Mouse (Mus musculus) forebrain, embryonic 14.5 days (tissue): ENCODE results near the gene Smap1. TPM values are rescaled to one million over a fixed set of nuclear protein-coding genes. Genes with fewer than 3 reads are reported as not detected.

ENCODE experiments used
- ATAC-seq: fragments of 200-750 bp; cut with Nextera tagmentation; 2 replicates; pipeline ENCODE4 v1.8.0; 2017; ENCODE audit warnings: mild to moderate bottlenecking, moderate library complexity
- DNase-seq: peaks from one replicate; pipeline ENCODE4 v3.0.0-alpha.2; 2015; ENCODE audit warnings: low spot score
- H3K27ac ChIP-seq: fragments of 300-500 bp; sonication (generic); 2 replicates; pipeline ENCODE4 v1.5.1; 2014; ENCODE audit warnings: low read depth, mild to moderate bottlenecking, control low read depth, low read length, moderate library complexity
- H3K27me3 ChIP-seq: fragments of 300-500 bp; sonication (generic); replicated peaks from 2 replicates; pipeline ENCODE4 v1.6.1; 2014; ENCODE audit warnings: low read length, control low read depth, mixed read lengths; ENCODE audit not compliant: control insufficient read depth, insufficient read depth
- H3K36me3 ChIP-seq: fragments of 300-500 bp; sonication (generic); 2 replicates; pipeline ENCODE4 v1.6.1; 2014; ENCODE audit warnings: low read length, control low read depth; ENCODE audit not compliant: control insufficient read depth, insufficient read depth
- H3K4me1 ChIP-seq: fragments of 300-500 bp; sonication (generic); 2 replicates; pipeline ENCODE4 v1.6.1; 2014; ENCODE audit warnings: antibody characterized with exemption, low read length, control low read depth; ENCODE audit not compliant: control insufficient read depth, insufficient read depth
- H3K4me2 ChIP-seq: fragments of 300-500 bp; sonication (generic); 2 replicates; pipeline ENCODE4 v1.6.1; 2014; ENCODE audit warnings: mild to moderate bottlenecking, control low read depth, low read length
- H3K4me3 ChIP-seq: fragments of 300-500 bp; sonication (generic); 2 replicates; pipeline ENCODE4 v1.5.1; 2014; ENCODE audit warnings: low read depth, low read length, control low read depth
- H3K9ac ChIP-seq: fragments of 300-500 bp; sonication (generic); 2 replicates; pipeline ENCODE4 v1.6.1; 2014; ENCODE audit warnings: mild to moderate bottlenecking, low read length, control low read depth, moderate library complexity
- H3K9me3 ChIP-seq: fragments of 300-500 bp; sonication (generic); replicated peaks from 2 replicates; pipeline ENCODE4 v1.6.1; 2016; ENCODE audit warnings: low read length, control low read depth, mixed read lengths; ENCODE audit not compliant: control insufficient read depth
- WGBS: fragments of 180-500 bp; shearing (Covaris S2); extraction: QIAGEN DNeasy Blood & Tissue Kit; methylation state at CpG from one replicate; pipeline ENCODE4 v1.1.7; 2014; 5-methylcytosine and 5-hydroxymethylcytosine counted together
- polyA plus RNA-seq: library from polyadenylated mRNA; unstranded; fragments of >200 nt; fragmentation: Nextera tagmentation; extraction: Ambion mirVana; gene quantifications from 2 replicates; pipeline ENCODE4 v1.2.1, GENCODE M21; 2014

The Smap1 gene
- polyA plus RNA-seq, 1 experiment from 2014 or later, result 46.1 TPM

DNA sequence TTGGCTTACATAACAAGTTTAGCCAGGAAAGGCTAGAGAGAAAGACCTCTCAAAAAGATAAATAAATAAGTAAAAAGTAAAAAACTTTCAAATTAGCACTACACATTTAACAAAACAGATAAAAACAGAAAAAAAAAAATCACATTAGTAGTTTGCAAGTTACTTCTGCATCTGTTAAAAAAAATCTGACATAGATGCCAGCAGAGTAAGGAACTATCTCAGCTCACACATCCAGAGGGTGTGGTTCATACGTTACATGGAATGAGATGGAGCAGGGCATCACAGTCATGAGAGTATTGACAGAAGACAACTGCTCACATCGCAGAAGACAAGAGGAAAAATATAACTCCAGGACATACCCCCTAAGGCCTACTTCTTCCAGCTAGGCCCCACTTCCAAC is 19.4 kb downstream of the Smap1 start:
- no peak for DNase-seq
- Histone ChIP-seq H3K27ac (no peak overlapping the region), H3K9ac (no peak overlapping the region), H3K4me3 (no peak overlapping the region), H3K4me2 (no peak overlapping the region), H3K9me3 (no peaks in the 10 kb centered on the region), H3K27me3 (no peaks in the 10 kb centered on the region), H3K36me3 (no peaks in the 10 kb centered on the region), H3K4me1 (no peaks in the 10 kb centered on the region)
- no peak for ATAC-seq
- WGBS, result 85% methylated on average over 2 of the region's 2 CpGs

DNA sequence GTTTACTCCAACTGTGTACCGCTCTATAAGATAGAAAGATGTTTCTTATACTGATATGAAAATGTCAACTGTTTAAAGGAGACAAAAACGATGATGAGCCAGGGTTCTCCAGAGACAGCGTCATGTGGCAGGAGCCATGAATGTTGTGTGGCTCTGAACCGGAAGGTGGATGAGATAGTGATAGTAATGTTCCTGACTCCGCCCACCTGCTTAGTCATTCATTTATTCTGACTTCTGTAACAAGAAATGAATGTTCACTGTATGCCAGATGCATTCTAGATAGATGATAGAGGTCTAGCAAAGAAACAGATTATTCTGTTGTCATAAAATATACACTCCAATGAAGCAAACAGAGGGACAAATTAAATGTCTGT is 22.5 kb downstream of the Smap1 start:
- Histone ChIP-seq H3K27ac (no peak overlapping the region), H3K4me2 (no peak overlapping the region), H3K4me3 (no peak overlapping the region), H3K9ac (no peak overlapping the region), H3K9me3 (no peaks in the 10 kb centered on the region), H3K4me1 (no peaks in the 10 kb centered on the region), H3K27me3 (no peaks in the 10 kb centered on the region), H3K36me3 (no peaks in the 10 kb centered on the region)
- no peak for DNase-seq
- ATAC-seq, result no peak
- 96% methylated on average over 5 of the region's 5 CpGs for WGBS

DNA sequence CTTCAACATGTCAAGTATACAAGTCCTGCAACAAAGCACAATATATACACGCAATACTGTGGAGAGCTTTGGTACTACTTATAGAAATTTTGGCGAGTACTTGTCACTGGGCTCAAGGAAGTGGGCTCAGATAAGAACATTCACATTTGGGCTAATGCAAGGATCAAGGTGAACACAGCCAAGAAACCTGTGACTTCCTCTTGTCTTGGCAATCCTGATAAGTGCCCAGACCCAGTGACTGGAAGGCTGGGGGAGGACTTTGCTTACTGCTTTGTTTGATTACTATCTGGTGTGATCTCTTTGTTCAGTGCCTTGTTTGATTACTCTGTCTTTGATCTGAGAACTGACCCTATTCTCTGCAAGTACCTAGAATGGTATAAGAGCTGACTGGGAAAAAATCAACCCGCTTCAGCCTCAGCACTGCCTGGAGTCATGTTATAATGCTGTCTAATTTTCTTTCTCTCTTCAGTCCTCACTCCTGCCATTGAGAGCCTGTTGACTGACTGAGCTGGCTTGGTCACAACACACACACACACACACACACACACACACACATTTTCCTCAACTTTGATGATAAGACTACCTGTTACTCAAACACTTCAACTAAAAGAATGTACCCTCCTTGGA is 23.0 kb downstream of the Smap1 start:
- H3K9ac ChIP-seq, result no peak overlapping the region
- H3K27ac ChIP-seq, result no peak overlapping the region
- H3K4me1 ChIP-seq, result no peaks in the 10 kb centered on the region
- no peaks in the 10 kb centered on the region for H3K27me3 ChIP-seq
- DNase-seq (no peak), ATAC-seq (no peak)
- no peak overlapping the region for H3K4me3 ChIP-seq
- no peak overlapping the region for H3K4me2 ChIP-seq
- no peaks in the 10 kb centered on the region for H3K36me3 ChIP-seq
- WGBS, result 96% methylated on average over 3 of the region's 3 CpGs
- no peaks in the 10 kb centered on the region for H3K9me3 ChIP-seq

DNA sequence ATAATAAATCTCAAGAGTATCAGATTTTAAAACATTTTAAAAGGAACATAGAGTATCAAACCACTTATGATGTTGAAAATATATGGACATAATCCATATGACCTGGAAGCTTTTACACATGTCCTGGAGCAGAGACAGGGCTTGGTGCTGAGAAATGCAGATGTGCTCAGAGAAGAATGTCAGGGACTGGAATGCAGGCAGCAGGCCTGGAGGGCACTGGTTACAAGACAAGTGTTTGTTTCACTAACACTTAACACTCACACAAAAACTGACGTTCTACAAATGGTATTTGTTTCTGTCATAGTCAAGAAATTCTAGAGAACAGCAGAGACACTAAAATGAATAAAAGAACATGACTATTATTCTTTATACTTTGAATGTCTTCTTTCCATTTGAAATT is 30.0 kb downstream of the Smap1 start:
- DNase-seq (no peak), ATAC-seq (no peak)
- no peak overlapping the region for H3K4me2 ChIP-seq
- no peak overlapping the region for H3K27ac ChIP-seq
- H3K9ac ChIP-seq, result no peak overlapping the region
- H3K4me1 ChIP-seq, result no peaks in the 10 kb centered on the region
- no peaks in the 10 kb centered on the region for H3K36me3 ChIP-seq
- no peaks in the 10 kb centered on the region for H3K9me3 ChIP-seq
- no peak overlapping the region for H3K4me3 ChIP-seq
- 60% methylated on average over 1 of the region's 1 CpGs for WGBS
- no peaks in the 10 kb centered on the region for H3K27me3 ChIP-seq

- Histone ChIP-seq H3K4me2 (no peak overlapping the region), H3K9ac (no peak overlapping the region), H3K4me3 (no peak overlapping the region), H3K36me3 (no peaks in the 10 kb centered on the region), H3K27me3 (no peaks in the 10 kb centered on the region), H3K4me1 (peaks cover 4% of the 10 kb centered on the region), H3K27ac (0 out of 2 replicates have a peak overlapping the region, but pooled peaks have one; percentile 50), H3K9me3 (no peaks in the 10 kb centered on the region)
- 27% methylated on average over 7 of the region's 7 CpGs for WGBS
- DNase-seq (peak; percentile 72), ATAC-seq (peak; percentile 72; the same call in 1 of the 2 replicates)
Observed at GRCm38 (mm10) chr1:23884914-23885313, 37.2 kb downstream of the Smap1 start.

- DNase-seq, result peak; percentile 77
- H3K27ac ChIP-seq, result peak overlapping the region; percentile 50; the same call in 1 of the 2 replicates
- no peak overlapping the region for H3K4me2 ChIP-seq
- no peaks in the 10 kb centered on the region for H3K27me3 ChIP-seq
- peak; percentile 88; the same call in 1 of the 2 replicates for ATAC-seq
- peaks cover 4% of the 10 kb centered on the region for H3K4me1 ChIP-seq
- H3K9me3 ChIP-seq, result no peaks in the 10 kb centered on the region
- no peak overlapping the region for H3K4me3 ChIP-seq
- no peaks in the 10 kb centered on the region for H3K36me3 ChIP-seq
- no peak overlapping the region for H3K9ac ChIP-seq
- 80% methylated on average over 2 of the region's 2 CpGs for WGBS
Observed at GRCm38 (mm10) chr1:23884087-23884668, 37.9 kb downstream of the Smap1 start.

GRCm38 (mm10) chr1:23882681-23883080 is 39.4 kb downstream of the Smap1 start:
- no peak overlapping the region for H3K4me3 ChIP-seq
- H3K27ac ChIP-seq, result no peak overlapping the region
- H3K4me2 ChIP-seq, result no peak overlapping the region
- no peaks in the 10 kb centered on the region for H3K36me3 ChIP-seq
- 98% methylated on average over 1 of the region's 1 CpGs for WGBS
- DNase-seq (no peak), ATAC-seq (no peak)
- no peaks in the 10 kb centered on the region for H3K27me3 ChIP-seq
- no peaks in the 10 kb centered on the region for H3K9me3 ChIP-seq
- H3K4me1 ChIP-seq, result peaks cover 4% of the 10 kb centered on the region
- no peak overlapping the region for H3K9ac ChIP-seq

GRCm38 (mm10) chr1:23872194-23872593 is 49.9 kb downstream of the Smap1 start:
- Histone ChIP-seq H3K9me3 (no peaks in the 10 kb centered on the region), H3K4me2 (no peak overlapping the region), H3K4me3 (no peak overlapping the region), H3K36me3 (peaks cover 7% of the 10 kb centered on the region; the same call in 1 of the 2 replicates), H3K4me1 (no peaks in the 10 kb centered on the region), H3K27me3 (no peaks in the 10 kb centered on the region), H3K27ac (no peak overlapping the region), H3K9ac (no peak overlapping the region)
- ATAC-seq (no peak), DNase-seq (no peak)
- 100% methylated on average over 1 of the region's 1 CpGs for WGBS

DNA sequence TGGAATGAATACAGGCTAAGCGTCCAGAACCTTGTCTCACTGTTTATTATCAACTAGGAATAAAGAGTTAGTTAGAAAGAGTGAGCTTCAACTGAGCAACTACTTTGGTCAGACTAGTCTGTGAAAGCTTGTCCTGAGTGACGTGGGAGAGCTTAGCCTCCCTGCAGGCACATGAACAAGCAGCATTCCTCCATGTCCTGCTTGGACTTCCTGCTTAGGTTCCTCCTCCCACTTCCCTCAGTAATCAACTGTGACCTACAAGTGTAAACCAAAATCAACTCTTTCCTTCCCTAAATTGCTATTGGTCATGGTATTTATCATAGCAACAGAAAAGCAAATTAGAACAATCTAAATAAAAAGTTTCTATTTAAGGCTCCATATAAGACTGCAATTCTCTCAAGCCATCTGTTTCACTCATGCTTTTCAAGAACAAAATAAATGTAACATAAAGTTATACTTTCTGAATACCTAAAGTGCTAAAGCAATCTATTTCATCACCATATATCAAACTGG is 54.7 kb downstream of the Smap1 start:
- Histone ChIP-seq H3K27ac (no peak overlapping the region), H3K9ac (no peak overlapping the region), H3K36me3 (0 out of 2 replicates have a peak, but pooled peaks cover 3% of the 10 kb centered on the region), H3K4me3 (no peak overlapping the region), H3K4me1 (no peaks in the 10 kb centered on the region), H3K4me2 (no peak overlapping the region), H3K9me3 (no peaks in the 10 kb centered on the region), H3K27me3 (no peaks in the 10 kb centered on the region)
- ATAC-seq, result no peak
- no peak for DNase-seq
- WGBS, result 39% methylated on average over 2 of the region's 2 CpGs
